Mouse (Mus musculus) embryonic facial prominence, embryonic 13.5 days (tissue): ENCODE results near the gene Nutm2. TPM values are rescaled to one million over a fixed set of nuclear protein-coding genes. Genes with fewer than 3 reads are reported as not detected.
A peak's percentile ranks its signal among the peaks of the same experiment; 100 is the strongest.
"Not testable (repeated sequence)": the region's sequence is repeated elsewhere in the genome, so short reads cannot be mapped to it uniquely, and the experiment has no call there.

Source experiments
- ATAC-seq: fragments of 200-750 bp; cut with Nextera tagmentation; 2 replicates; pipeline ENCODE4 v1.8.0; 2017; ENCODE audit warnings: low read depth; ENCODE audit not compliant: insufficient number of reproducible peaks, insufficient read depth, low FRiP score, low TSS enrichment
- H3K27ac ChIP-seq: fragments of 300-500 bp; sonication (generic); 2 replicates; pipeline ENCODE4 v1.5.1; 2015; ENCODE audit warnings: moderate library complexity, mild to moderate bottlenecking, inconsistent platforms
- H3K27me3 ChIP-seq: fragments of 300-500 bp; sonication (generic); 2 replicates; pipeline ENCODE4 v1.6.1; 2015; ENCODE audit warnings: mild to moderate bottlenecking, inconsistent platforms
- H3K36me3 ChIP-seq: fragments of 300-500 bp; sonication (generic); 2 replicates; pipeline ENCODE4 v1.6.1; 2015; ENCODE audit warnings: mild to moderate bottlenecking, inconsistent platforms
- H3K4me1 ChIP-seq: fragments of 300-500 bp; sonication (generic); 2 replicates; pipeline ENCODE4 v1.6.1; 2015; ENCODE audit warnings: inconsistent platforms
- H3K4me2 ChIP-seq: fragments of 300-500 bp; sonication (generic); 2 replicates; pipeline ENCODE4 v1.6.1; 2015; ENCODE audit warnings: moderate library complexity, mild to moderate bottlenecking, inconsistent platforms
- H3K4me3 ChIP-seq: fragments of 300-500 bp; sonication (generic); 2 replicates; pipeline ENCODE4 v1.5.1; 2015; ENCODE audit warnings: mild to moderate bottlenecking, inconsistent platforms
- H3K9ac ChIP-seq: fragments of 300-500 bp; sonication (generic); 2 replicates; pipeline ENCODE4 v1.6.1; 2015; ENCODE audit warnings: mild to moderate bottlenecking, inconsistent platforms
- H3K9me3 ChIP-seq: fragments of 300-500 bp; sonication (generic); 2 replicates; pipeline ENCODE4 v1.6.1; 2016; ENCODE audit warnings: inconsistent platforms
- WGBS: fragments of 180-500 bp; shearing (Covaris S2); methylation state at CpG from one replicate; pipeline ENCODE4 v1.1.7; 2015; ENCODE audit warnings: mixed read lengths; 5-methylcytosine and 5-hydroxymethylcytosine counted together
- polyA plus RNA-seq: library from polyadenylated mRNA; unstranded; fragments of >200 nt; fragmentation: Nextera tagmentation; extraction: Ambion mirVana; gene quantifications from 2 replicates; pipeline ENCODE4 v1.2.1, GENCODE M21; 2015

Nutm2 gene
- not detected in 2 replicates for polyA plus RNA-seq

GRCm38 (mm10) chr13:50467007-50467406 is at the start of gene Nutm2:
TSS of gene Nutm2 (plus strand) at chr13:50467307.
- Histone ChIP-seq H3K9me3 (no peaks in the 10 kb centered on the region), H3K9ac (no peak within 1 kb of the TSS), H3K27me3 (no peaks in the 10 kb centered on the region), H3K4me3 (no peak within 1 kb of the TSS), H3K4me1 (no peaks in the 10 kb centered on the region), H3K4me2 (no peak within 1 kb of the TSS), H3K36me3 (no peaks in the 10 kb centered on the region), H3K27ac (no peak within 1 kb of the TSS)
- no peak for ATAC-seq
- 77% methylated on average over 4 of the region's 4 CpGs for WGBS

GRCm38 (mm10) chr13:50417389-50418183 is 49.5 kb upstream of the Nutm2 start, which contains the start of gene Fbxw17:
TSS of gene Fbxw17 (plus strand) at chr13:50417864.
- Histone ChIP-seq H3K4me1 (peaks cover 11% of the 10 kb centered on the region), H3K4me2 (peak within 1 kb of the TSS; percentile 61), H3K9ac (peak within 1 kb of the TSS; percentile 92), H3K9me3 (no peaks in the 10 kb centered on the region), H3K27me3 (no peaks in the 10 kb centered on the region), H3K36me3 (peaks cover 20% of the 10 kb centered on the region), H3K27ac (peak within 1 kb of the TSS; percentile 28; the same call in 1 of the 2 replicates), H3K4me3 (peak within 1 kb of the TSS; percentile 84)
- 11% methylated on average over 35 of the region's 35 CpGs for WGBS
- peak; percentile 86 for ATAC-seq

DNA sequence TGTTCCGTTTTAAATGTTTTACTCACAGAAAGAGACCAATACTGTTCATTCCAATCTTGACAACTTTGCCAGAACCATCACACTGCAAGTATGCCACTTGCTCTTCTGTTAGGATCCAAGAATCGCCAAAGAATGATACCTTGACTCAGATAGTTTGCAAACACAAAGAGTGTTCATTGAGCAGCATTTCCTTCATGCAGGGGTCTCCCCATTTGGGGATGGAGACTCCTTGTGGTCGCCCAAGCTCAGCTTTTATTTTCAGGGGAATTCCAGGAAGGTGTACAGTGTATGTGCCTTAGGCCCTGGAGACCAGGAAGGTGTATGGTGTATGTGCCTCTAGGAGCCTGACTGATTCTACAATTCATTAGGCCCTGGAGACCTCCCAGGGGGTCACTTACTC is 48.7 kb upstream of the Nutm2 start:
- WGBS = 40% methylated on average over 3 of the region's 3 CpGs
- Histone ChIP-seq H3K4me2 (peak overlapping the region; percentile 61), H3K4me3 (peak overlapping the region; percentile 84), H3K9ac (peak overlapping the region; percentile 92), H3K27me3 (no peaks in the 10 kb centered on the region), H3K36me3 (peaks cover 28% of the 10 kb centered on the region), H3K4me1 (peaks cover 11% of the 10 kb centered on the region), H3K27ac (no peak overlapping the region), H3K9me3 (no peaks in the 10 kb centered on the region)
- ATAC-seq = no peak

GRCm38 (mm10) chr13:50423625-50424209 is 43.4 kb upstream of the Nutm2 start:
- peaks cover 81% of the 10 kb centered on the region for H3K36me3 ChIP-seq
- H3K9ac ChIP-seq = no peak overlapping the region
- H3K27me3 ChIP-seq = no peaks in the 10 kb centered on the region
- 88% methylated on average over 8 of the region's 8 CpGs for WGBS
- no peak overlapping the region for H3K27ac ChIP-seq
- no peaks in the 10 kb centered on the region for H3K9me3 ChIP-seq
- no peak overlapping the region for H3K4me2 ChIP-seq
- H3K4me1 ChIP-seq = peaks cover 2% of the 10 kb centered on the region
- no peak overlapping the region for H3K4me3 ChIP-seq
- no peak for ATAC-seq

GRCm38 (mm10) chr13:50424517-50424916 is 42.6 kb upstream of the Nutm2 start:
- WGBS = 94% methylated on average over 2 of the region's 2 CpGs
- no peaks in the 10 kb centered on the region for H3K4me1 ChIP-seq
- no peak overlapping the region for H3K4me2 ChIP-seq
- no peak overlapping the region for H3K9ac ChIP-seq
- no peak for ATAC-seq
- H3K27me3 ChIP-seq = no peaks in the 10 kb centered on the region
- H3K36me3 ChIP-seq = peaks cover 89% of the 10 kb centered on the region
- no peak overlapping the region for H3K4me3 ChIP-seq
- no peak overlapping the region for H3K27ac ChIP-seq
- no peaks in the 10 kb centered on the region for H3K9me3 ChIP-seq

GRCm38 (mm10) chr13:50426686-50427085 is 40.4 kb upstream of the Nutm2 start:
- Histone ChIP-seq H3K27me3 (no peaks in the 10 kb centered on the region), H3K9ac (no peak overlapping the region), H3K27ac (no peak overlapping the region), H3K4me1 (no peaks in the 10 kb centered on the region), H3K4me2 (no peak overlapping the region), H3K36me3 (peaks cover 96% of the 10 kb centered on the region), H3K4me3 (no peak overlapping the region), H3K9me3 (no peaks in the 10 kb centered on the region)
- ATAC-seq = no peak
- WGBS = 80% methylated on average over 4 of the region's 4 CpGs

- ATAC-seq = no peak
- H3K4me1 ChIP-seq = no peaks in the 10 kb centered on the region
- H3K27me3 ChIP-seq = no peaks in the 10 kb centered on the region
- no peak within 1 kb of the TSS for H3K4me3 ChIP-seq
- no peak within 1 kb of the TSS for H3K9ac ChIP-seq
- WGBS = 85% methylated on average over 2 of the region's 2 CpGs
- H3K4me2 ChIP-seq = no peak within 1 kb of the TSS
- H3K27ac ChIP-seq = no peak within 1 kb of the TSS
- H3K9me3 ChIP-seq = no peaks in the 10 kb centered on the region
- H3K36me3 ChIP-seq = no peaks in the 10 kb centered on the region
These were observed 23.3 kb upstream of the Nutm2 start, which contains the start of gene Gm47429 for GRCm38 (mm10) chr13:50443812-50444211. TSS of gene Gm47429 (minus strand) at chr13:50443912.

- Histone ChIP-seq H3K9ac (no peak overlapping the region), H3K4me2 (no peak overlapping the region)
- 29% methylated on average over 4 of the region's 4 CpGs for WGBS
These were observed 21.8 kb upstream of the Nutm2 start for GRCm38 (mm10) chr13:50445261-50445660.

DNA sequence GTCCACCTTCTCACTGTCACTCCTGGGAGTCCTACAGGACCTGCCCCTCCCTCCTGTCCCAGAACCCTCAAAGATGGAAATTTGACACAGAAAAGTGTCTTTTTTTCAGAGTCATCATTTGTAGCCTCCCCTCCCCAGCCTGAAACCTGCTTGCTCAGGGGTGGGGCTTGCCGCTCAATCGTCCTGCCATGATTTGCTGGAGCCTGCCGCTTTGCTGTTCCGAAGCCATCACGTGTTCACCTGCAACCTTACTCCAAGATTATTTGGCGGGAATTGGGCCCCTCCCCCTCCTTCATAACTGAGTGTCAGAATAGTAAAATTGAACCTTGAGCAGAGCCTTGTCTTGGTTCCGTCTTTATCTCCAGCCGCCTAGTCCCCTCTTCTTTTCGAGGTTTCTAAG is 14.8 kb upstream of the Nutm2 start:
- not testable (repeated sequence) for H3K4me2 ChIP-seq, H3K27ac ChIP-seq, ATAC-seq, H3K4me1 ChIP-seq, H3K36me3 ChIP-seq, H3K9ac ChIP-seq, H3K27me3 ChIP-seq, H3K4me3 ChIP-seq, H3K9me3 ChIP-seq
- 66% methylated on average over 9 of the region's 9 CpGs for WGBS

More at GRCm38 (mm10) chr13:50445261-50445660, 21.8 kb upstream of the Nutm2 start:
- Histone ChIP-seq H3K9me3 (no peaks in the 10 kb centered on the region), H3K4me1 (no peaks in the 10 kb centered on the region), H3K27ac (no peak overlapping the region), H3K4me3 (no peak overlapping the region), H3K36me3 (no peaks in the 10 kb centered on the region), H3K27me3 (no peaks in the 10 kb centered on the region)
- no peak for ATAC-seq

- Histone ChIP-seq H3K27me3 (no peaks in the 10 kb centered on the region), H3K4me3 (no peak overlapping the region), H3K36me3 (no peaks in the 10 kb centered on the region), H3K4me2 (no peak overlapping the region), H3K4me1 (no peaks in the 10 kb centered on the region), H3K9ac (no peak overlapping the region), H3K9me3 (no peaks in the 10 kb centered on the region), H3K27ac (no peak overlapping the region)
- WGBS = 27% methylated on average over 4 of the region's 4 CpGs
- ATAC-seq = no peak
These were observed 13.7 kb upstream of the Nutm2 start for GRCm38 (mm10) chr13:50453426-50453825.

- H3K9ac ChIP-seq, H3K27ac ChIP-seq, H3K36me3 ChIP-seq, H3K4me3 ChIP-seq, H3K4me1 ChIP-seq, H3K4me2 ChIP-seq, H3K27me3 ChIP-seq, ATAC-seq, H3K9me3 ChIP-seq: not testable (repeated sequence)
- WGBS = 63% methylated on average over 2 of the region's 2 CpGs
These were observed 6.7 kb upstream of the Nutm2 start for GRCm38 (mm10) chr13:50460433-50460832.
